Mouse (Mus musculus) testis, adult 2 months (tissue): ENCODE results near the gene Cavin1.

Experiments used
- CTCF ChIP-seq: fragments of 200-500 bp; IDR thresholded peaks from 2 replicates; pipeline ENCODE4 v1.5.1; 2012; ENCODE audit warnings: low read depth, mild to moderate bottlenecking, inconsistent platforms, low read length, moderate library complexity; ENCODE audit not compliant: control insufficient read depth, insufficient read depth, insufficient replicate concordance
- POLR2A ChIP-seq: fragments of 200-500 bp; IDR thresholded peaks from 2 replicates; pipeline ENCODE4 v1.6.1; 2012; ENCODE audit warnings: low read depth, mild to moderate bottlenecking, inconsistent platforms, low read length, moderate library complexity; ENCODE audit not compliant: control insufficient read depth

DNA sequence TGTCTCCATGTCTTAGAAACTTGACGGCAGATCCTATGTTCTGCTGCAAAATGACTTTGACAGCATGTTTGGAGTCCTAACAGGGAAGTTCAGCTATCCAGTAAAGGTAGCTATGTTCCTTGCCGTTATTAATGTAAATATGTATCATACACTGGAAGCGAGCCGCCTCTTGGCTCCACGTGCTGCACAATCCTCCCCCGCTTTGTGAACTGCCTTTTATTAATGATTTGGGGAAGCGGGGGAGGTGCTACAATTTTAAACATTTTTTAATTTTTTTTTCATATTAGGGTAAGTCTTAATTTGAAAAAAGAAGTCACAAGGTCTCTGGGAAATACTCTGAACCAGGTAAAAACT is 13.1 kb upstream of the Cavin1 start:
- TF ChIP-seq CTCF (no peak), POLR2A (no peak)
